Mouse (Mus musculus) mouse embryonic stem cell (cell line): Measurements from ENCODE around the gene Fahd1.

Source experiments
- in situ Hi-C, 2 experiments: fragments of 300-500 bp; cut with MboI; formaldehyde crosslinking; loops; 1 replicate in 1 of 2; 3 replicates in 1 of 2; pipeline ENCODE4 v1.14.3; 2019 to 2020; ENCODE audit warnings: low sequenced_read_pairs in 2 of 2, low pct_unique_long_range_greater_than_20kb in 1 of 2, mixed read lengths in 1 of 2; ENCODE audit not compliant: unreplicated experiment in 1 of 2

The Fahd1 gene

DNA sequence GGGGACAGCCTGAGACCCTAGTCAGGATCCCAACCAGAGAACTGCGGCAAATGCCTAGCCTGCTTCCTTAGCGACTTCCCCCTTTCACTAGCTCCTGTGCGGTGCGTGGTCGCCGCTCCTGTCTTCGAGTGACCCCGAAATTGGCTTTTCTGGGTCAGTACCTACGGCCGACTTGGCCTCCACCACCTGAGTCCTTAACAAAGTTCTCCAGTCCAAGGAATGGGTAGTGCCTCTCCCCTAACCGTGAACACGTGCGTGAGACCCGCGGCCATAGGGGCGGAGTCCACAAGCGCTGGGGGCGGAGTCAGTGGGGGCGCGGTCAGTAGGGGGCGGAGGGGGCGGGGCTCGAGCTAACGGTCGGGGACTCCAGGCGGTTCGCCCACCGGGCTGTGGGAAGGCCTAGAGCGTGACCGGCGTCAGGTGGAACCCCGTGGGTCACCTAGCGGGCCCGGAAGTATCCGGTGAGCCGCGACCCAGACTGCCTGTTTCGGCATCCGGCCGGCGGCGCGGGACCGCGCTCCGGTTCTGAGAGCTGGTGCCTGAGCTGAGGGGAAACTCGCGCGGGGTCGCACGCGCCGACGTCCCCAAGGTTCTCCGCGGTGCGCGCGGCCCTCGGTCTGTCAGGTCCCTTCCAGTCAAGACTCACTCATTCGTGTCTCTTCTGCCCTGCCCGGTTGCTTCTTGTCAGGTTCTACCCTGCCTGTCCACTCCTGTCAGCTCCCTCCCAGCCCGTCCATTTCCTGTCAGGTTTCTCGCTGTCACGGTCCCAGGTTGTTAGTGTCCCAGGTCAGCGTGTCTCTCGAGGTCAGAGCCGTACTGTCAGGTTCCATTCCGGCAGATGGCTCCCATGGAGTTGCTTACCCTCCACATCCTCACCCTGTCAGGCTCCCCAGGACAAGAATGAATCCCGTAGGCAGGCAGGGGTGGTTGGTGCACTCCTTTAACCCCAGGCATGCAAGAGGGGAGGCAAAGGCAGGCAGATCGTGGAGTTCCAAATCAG is 45.9 kb downstream of the Fahd1 start, which contains the start of gene Meiob:
TSS of gene Meiob (plus strand) at position 338 of the 1,000 bp plus-strand sequence.
- in situ Hi-C loops = no loop called here

GRCm38 (mm10) chr17:24800524-24800923 is 49.6 kb downstream of the Fahd1 start:
- in situ Hi-C loops = no loop called here

DNA sequence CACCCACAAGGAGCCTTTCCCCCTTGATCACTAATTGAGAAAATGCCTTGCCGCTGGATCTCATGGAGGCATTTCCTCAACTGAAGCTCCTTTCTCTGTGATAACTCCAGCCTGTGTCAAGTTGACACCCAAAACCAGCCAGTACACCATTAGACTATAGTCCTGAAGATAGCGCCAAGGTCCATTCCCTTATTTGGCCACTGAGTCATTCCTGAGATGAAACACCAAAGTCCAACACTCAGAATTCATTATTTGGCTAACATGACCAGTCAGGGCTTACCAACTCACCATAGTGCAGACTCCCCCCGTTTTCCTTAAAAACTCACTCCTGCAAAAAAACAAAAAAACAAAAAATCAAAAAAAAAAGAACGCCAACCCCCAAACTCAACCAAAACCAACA is 50.7 kb downstream of the Fahd1 start:
- in situ Hi-C loops = no loop called here
